Mouse (Mus musculus) megakaryocyte, embryonic 14.5 days (primary cell): ENCODE data around the gene Far1. TPM values are rescaled to one million over a fixed set of nuclear protein-coding genes. Genes with fewer than 3 reads are reported as not detected.

Source experiments
- H3K27me3 ChIP-seq: replicated peaks from 2 replicates; pipeline ENCODE3; 2012; ENCODE audit warnings: inconsistent platforms
- H3K36me3 ChIP-seq: replicated peaks from 2 replicates; pipeline ENCODE3; 2012; ENCODE audit warnings: low read length, inconsistent platforms, mixed read lengths
- H3K4me1 ChIP-seq: 2 replicates; pipeline ENCODE4 v1.6.1; 2012; ENCODE audit warnings: inconsistent platforms
- H3K4me3 ChIP-seq: replicated peaks from 2 replicates; pipeline ENCODE3; 2012; ENCODE audit warnings: moderate library complexity, mild to moderate bottlenecking, inconsistent platforms
- H3K9me3 ChIP-seq: 2 replicates; pipeline ENCODE4 v1.6.1; 2012; ENCODE audit warnings: inconsistent platforms
- FLI1 ChIP-seq: IDR thresholded peaks from 2 replicates; pipeline ENCODE4 v1.6.1; 2012; ENCODE audit warnings: low read length, inconsistent platforms, mixed read lengths
- GATA1 ChIP-seq: IDR thresholded peaks from 3 replicates; pipeline ENCODE4 v1.6.1; 2012; ENCODE audit warnings: mixed read lengths, low read length, inconsistent platforms, borderline replicate concordance
- polyA plus RNA-seq: library from polyadenylated mRNA; stranded (reverse); fragments of >175 nt; gene quantifications from 2 replicates; pipeline ENCODE4 v1.2.3, GENCODE M21; 2012; ENCODE audit warnings: low replicate concordance; ENCODE audit not compliant: insufficient read depth

Far1 gene
- polyA plus RNA-seq, 1 experiment: 2.2 TPM

- Histone ChIP-seq H3K4me3 (no peak overlapping the region), H3K36me3 (no peaks in the 10 kb centered on the region), H3K4me1 (peaks cover 9% of the 10 kb centered on the region; the same call in 1 of the 2 replicates), H3K27me3 (peaks cover 28% of the 10 kb centered on the region), H3K9me3 (no peaks in the 10 kb centered on the region)
- TF ChIP-seq FLI1 (no peak), GATA1 (no peak)
Measured at GRCm38 (mm10) chr7:113594363-113594762, 80.7 kb downstream of the Far1 start.

GRCm38 (mm10) chr7:113597231-113597630 is 83.6 kb downstream of the Far1 start:
- no peak for TF ChIP-seq FLI1
- TF ChIP-seq GATA1: no peak
- Histone ChIP-seq H3K27me3 (peaks cover 20% of the 10 kb centered on the region), H3K36me3 (no peaks in the 10 kb centered on the region), H3K4me3 (no peak overlapping the region), H3K4me1 (peaks cover 6% of the 10 kb centered on the region; the same call in 1 of the 2 replicates), H3K9me3 (no peaks in the 10 kb centered on the region)

GRCm38 (mm10) chr7:113601803-113602202 is 88.2 kb downstream of the Far1 start:
- TF ChIP-seq FLI1 (no peak), GATA1 (no peak)
- Histone ChIP-seq H3K4me3 (no peak overlapping the region), H3K27me3 (peaks cover 12% of the 10 kb centered on the region), H3K9me3 (peaks cover 13% of the 10 kb centered on the region), H3K4me1 (no peaks in the 10 kb centered on the region), H3K36me3 (no peaks in the 10 kb centered on the region)

- H3K4me1 ChIP-seq: peaks cover 8% of the 10 kb centered on the region; the same call in 1 of the 2 replicates
- H3K9me3 ChIP-seq: peaks cover 13% of the 10 kb centered on the region
- no peaks in the 10 kb centered on the region for H3K36me3 ChIP-seq
- TF ChIP-seq FLI1: no peak
- TF ChIP-seq GATA1: no peak
- peaks cover 2% of the 10 kb centered on the region for H3K27me3 ChIP-seq
- H3K4me3 ChIP-seq: no peak overlapping the region
Measured at GRCm38 (mm10) chr7:113607928-113608327, 94.3 kb downstream of the Far1 start.

- Histone ChIP-seq H3K4me3 (no peak overlapping the region), H3K36me3 (no peaks in the 10 kb centered on the region), H3K4me1 (peaks cover 8% of the 10 kb centered on the region; the same call in 1 of the 2 replicates), H3K9me3 (peaks cover 13% of the 10 kb centered on the region), H3K27me3 (peaks cover 2% of the 10 kb centered on the region)
- TF ChIP-seq GATA1 (no peak), FLI1 (no peak)
Measured at GRCm38 (mm10) chr7:113609027-113609705, 95.5 kb downstream of the Far1 start.

- no peak for TF ChIP-seq GATA1
- TF ChIP-seq FLI1: no peak
Measured at GRCm38 (mm10) chr7:113612628-113613027, 99.0 kb downstream of the Far1 start.

GRCm38 (mm10) chr7:113614198-113614927 is 100.7 kb downstream of the Far1 start:
- Histone ChIP-seq H3K4me1 (peaks cover 8% of the 10 kb centered on the region; the same call in 1 of the 2 replicates), H3K36me3 (no peaks in the 10 kb centered on the region), H3K27me3 (peaks cover 7% of the 10 kb centered on the region), H3K9me3 (no peaks in the 10 kb centered on the region), H3K4me3 (no peak overlapping the region)
- no peak for TF ChIP-seq GATA1
- no peak for TF ChIP-seq FLI1

More at GRCm38 (mm10) chr7:113612628-113613027, 99.0 kb downstream of the Far1 start:
- H3K9me3 ChIP-seq: no peaks in the 10 kb centered on the region
- no peaks in the 10 kb centered on the region for H3K36me3 ChIP-seq
- peaks cover 8% of the 10 kb centered on the region; the same call in 1 of the 2 replicates for H3K4me1 ChIP-seq
- H3K27me3 ChIP-seq: peaks cover 7% of the 10 kb centered on the region
- H3K4me3 ChIP-seq: no peak overlapping the region

GRCm38 (mm10) chr7:113619166-113619565 is 105.5 kb downstream of the Far1 start:
- Histone ChIP-seq H3K4me1 (peaks cover 9% of the 10 kb centered on the region), H3K27me3 (peaks cover 19% of the 10 kb centered on the region), H3K4me3 (no peak overlapping the region), H3K36me3 (no peaks in the 10 kb centered on the region), H3K9me3 (0 out of 2 replicates have a peak, but pooled peaks cover 2% of the 10 kb centered on the region)
- TF ChIP-seq FLI1: no peak
- TF ChIP-seq GATA1: no peak

GRCm38 (mm10) chr7:113619768-113620167 is 106.1 kb downstream of the Far1 start:
- Histone ChIP-seq H3K4me1 (peaks cover 9% of the 10 kb centered on the region), H3K27me3 (peaks cover 16% of the 10 kb centered on the region), H3K9me3 (0 out of 2 replicates have a peak, but pooled peaks cover 2% of the 10 kb centered on the region), H3K4me3 (no peak overlapping the region), H3K36me3 (no peaks in the 10 kb centered on the region)
- TF ChIP-seq FLI1 (no peak), GATA1 (no peak)

Other genes starting within 250 kb of the Far1 start
- 2.8 and 9.6 TPM in 2 replicates for gene Btbd10, start 144.4 kb upstream of the Far1 start, polyA plus RNA-seq
- gene Pth, start 125.3 kb upstream of the Far1 start, polyA plus RNA-seq: not detected in 2 replicates